Mouse (Mus musculus) liver, adult 2 months (tissue): ENCODE measurements at regions not wholly inside any gene's neighbourhood (a gene's known extent, or its start where the extent isn't known, plus 50 kb on each side); places are given as distances from the start of the nearest gene placed in this dataset.

Experiments
- CTCF ChIP-seq: fragments of 200-500 bp; IDR thresholded peaks from 2 replicates; pipeline ENCODE4 v1.5.1; 2011; ENCODE audit warnings: low read depth, low read length, control low read depth
- POLR2A ChIP-seq: fragments of 200-500 bp; IDR thresholded peaks from 2 replicates; pipeline ENCODE4 v1.6.1; 2011; ENCODE audit warnings: low read length, control low read depth; ENCODE audit not compliant: insufficient read depth; ENCODE audit errors: extremely low read depth

GRCm38 (mm10) chr12:92137539-92137938, 288.6 kb upstream of the Sel1l start:
- no peak for TF ChIP-seq POLR2A
- no peak for TF ChIP-seq CTCF
